Mouse (Mus musculus) MEL (cell line): ENCODE results near the gene Rph3al. TPM values are rescaled to one million over a fixed set of nuclear protein-coding genes. Genes with fewer than 3 reads are reported as not detected.
A peak's percentile ranks its signal among the peaks of the same experiment; 100 is the strongest.

Experiments
- DNase-seq: peaks from one replicate; pipeline ENCODE4 v3.0.0; 2011; ENCODE audit warnings: low read depth, low spot score
- H3K27ac ChIP-seq: 2 replicates; pipeline ENCODE4 v1.5.1; 2012; ENCODE audit warnings: low read depth, mild to moderate bottlenecking, control low read depth, low read length, moderate library complexity; ENCODE audit not compliant: control insufficient read depth
- H3K27me3 ChIP-seq, 2 experiments: fragments of 150-350 bp in 1 of 2; sonication (generic) in 1 of 2; 2 replicates each; pipeline ENCODE4 v1.6.1; 2012; ENCODE audit warnings: low read length in 2 of 2, mild to moderate bottlenecking in 2 of 2, improper control_type of control experiment in 1 of 2, moderate library complexity in 1 of 2; ENCODE audit not compliant: insufficient read depth in 2 of 2, control insufficient read depth in 1 of 2
- H3K36me3 ChIP-seq, 2 experiments: 2 replicates each; pipeline ENCODE4 v1.6.1; 2012 to 2014; ENCODE audit warnings: low read length in 2 of 2, improper control_type of control experiment in 1 of 2, inconsistent platforms in 1 of 2, mild to moderate bottlenecking in 1 of 2; ENCODE audit not compliant: insufficient read depth in 2 of 2, control insufficient read depth in 1 of 2
- H3K4me1 ChIP-seq, 2 experiments: fragments of 150-350 bp in 1 of 2; sonication (generic) in 1 of 2; 2 replicates each; pipeline ENCODE4 v1.6.1; 2012; ENCODE audit warnings: low read length in 2 of 2, improper control_type of control experiment in 1 of 2, mild to moderate bottlenecking in 1 of 2; ENCODE audit not compliant: insufficient read depth in 2 of 2, control insufficient read depth in 1 of 2
- H3K4me3 ChIP-seq, 2 experiments: fragments of 150-350 bp in 1 of 2; sonication (generic) in 1 of 2; 2 replicates each; pipeline ENCODE4 v1.5.1; 2012; ENCODE audit warnings: low read depth in 2 of 2, low read length in 2 of 2, mild to moderate bottlenecking in 2 of 2, moderate library complexity in 2 of 2, control low read depth in 1 of 2, improper control_type of control experiment in 1 of 2; ENCODE audit not compliant: control insufficient read depth in 1 of 2, insufficient read depth in 1 of 2
- H3K79me2 ChIP-seq: 2 replicates; pipeline ENCODE4 v1.6.1; 2012; ENCODE audit warnings: mild to moderate bottlenecking, low read length, moderate library complexity; ENCODE audit not compliant: control insufficient read depth, poor library complexity, insufficient read depth
- H3K9ac ChIP-seq: 2 replicates; pipeline ENCODE4 v1.6.1; 2012; ENCODE audit warnings: low read depth, mild to moderate bottlenecking, control low read depth, low read length, moderate library complexity; ENCODE audit not compliant: control insufficient read depth, poor library complexity, severe bottlenecking
- H3K9me3 ChIP-seq: fragments of 150-350 bp; sonication (generic); replicated peaks from 2 replicates; pipeline ENCODE4 v1.6.1; 2012; ENCODE audit warnings: mild to moderate bottlenecking, low read length, improper control_type of control experiment, moderate library complexity; ENCODE audit not compliant: insufficient read depth
- BHLHE40 ChIP-seq: IDR thresholded peaks from 2 replicates; pipeline ENCODE4 v1.6.1; 2012; ENCODE audit warnings: low read depth, mild to moderate bottlenecking, inconsistent platforms, low read length, improper control_type of control experiment, borderline replicate concordance
- CTCF ChIP-seq, 3 experiments: IDR thresholded peaks in 2 of 3; conservative IDR thresholded peaks in 1 of 3; 2 replicates each; pipeline ENCODE4 v1.5.1; 2011 to 2012; ENCODE audit warnings: low read length in 3 of 3, low read depth in 2 of 3, mild to moderate bottlenecking in 2 of 3, improper control_type of control experiment in 1 of 3, inconsistent platforms in 1 of 3, mixed read lengths in 1 of 3, moderate library complexity in 1 of 3; ENCODE audit not compliant: control insufficient read depth in 1 of 3, insufficient read depth in 1 of 3, poor library complexity in 1 of 3, severe bottlenecking in 1 of 3
- E2F4 ChIP-seq: IDR thresholded peaks from 2 replicates; pipeline ENCODE4 v1.6.1; 2011; ENCODE audit warnings: low read depth, low read length, improper control_type of control experiment, borderline replicate concordance
- ELF1 ChIP-seq: IDR thresholded peaks from 2 replicates; pipeline ENCODE4 v1.6.1; 2014; ENCODE audit warnings: low read depth, mild to moderate bottlenecking, inconsistent platforms, low read length, improper control_type of control experiment, moderate library complexity
- EP300 ChIP-seq, 2 experiments: IDR thresholded peaks; 2 replicates each; pipeline ENCODE4 v1.6.1; 2011; ENCODE audit warnings: improper control_type of control experiment in 2 of 2, low read length in 2 of 2, low read depth in 1 of 2, mild to moderate bottlenecking in 1 of 2
- GABPA ChIP-seq: IDR thresholded peaks from 2 replicates; pipeline ENCODE4 v1.6.1; 2012; ENCODE audit warnings: low read depth, mild to moderate bottlenecking, inconsistent platforms, low read length, improper control_type of control experiment, moderate library complexity
- GATA1 ChIP-seq: IDR thresholded peaks from 2 replicates; pipeline ENCODE4 v1.6.1; 2011; ENCODE audit warnings: low read depth, low read length, improper control_type of control experiment
- HCFC1 ChIP-seq: IDR thresholded peaks from 2 replicates; pipeline ENCODE4 v1.6.1; 2012; ENCODE audit warnings: low read depth, mild to moderate bottlenecking, inconsistent platforms, low read length, improper control_type of control experiment, moderate library complexity
- JUND ChIP-seq: IDR thresholded peaks from 2 replicates; pipeline ENCODE4 v1.6.1; 2011; ENCODE audit warnings: low read depth, mild to moderate bottlenecking, improper control_type of control experiment, low read length
- MAFK ChIP-seq: IDR thresholded peaks from 2 replicates; pipeline ENCODE4 v1.6.1; 2011; ENCODE audit warnings: low read depth, mild to moderate bottlenecking, low read length, improper control_type of control experiment, borderline replicate concordance
- MAZ ChIP-seq: IDR thresholded peaks from 2 replicates; pipeline ENCODE4 v1.6.1; 2012; ENCODE audit warnings: low read depth, mild to moderate bottlenecking, inconsistent platforms, low read length, improper control_type of control experiment
- MEF2A ChIP-seq: IDR thresholded peaks from 2 replicates; pipeline ENCODE4 v1.6.1; 2014; ENCODE audit warnings: low read depth, mild to moderate bottlenecking, inconsistent platforms, low read length, improper control_type of control experiment; ENCODE audit not compliant: poor library complexity, insufficient replicate concordance, severe bottlenecking; ENCODE audit errors: extremely low read depth
- MXI1 ChIP-seq: IDR thresholded peaks from 2 replicates; pipeline ENCODE4 v1.6.1; 2011; ENCODE audit warnings: mild to moderate bottlenecking, low read depth, low read length, improper control_type of control experiment
- MYB ChIP-seq: IDR thresholded peaks from 2 replicates; pipeline ENCODE4 v1.6.1; 2011; ENCODE audit warnings: mild to moderate bottlenecking, low read depth, low read length, improper control_type of control experiment
- NELFE ChIP-seq: IDR thresholded peaks from 2 replicates; pipeline ENCODE4 v1.6.1; 2011; ENCODE audit warnings: low read depth, low read length, improper control_type of control experiment
- NRF1 ChIP-seq: IDR thresholded peaks from 2 replicates; pipeline ENCODE4 v1.6.1; 2014; ENCODE audit warnings: low read depth, mild to moderate bottlenecking, inconsistent platforms, low read length, improper control_type of control experiment, moderate library complexity; ENCODE audit not compliant: poor library complexity, insufficient read depth, severe bottlenecking
- POLR2AphosphoS2 ChIP-seq: IDR thresholded peaks from 2 replicates; pipeline ENCODE4 v1.6.1; 2011; ENCODE audit warnings: low read length, improper control_type of control experiment
- POLR2AphosphoS5 ChIP-seq: IDR thresholded peaks from 2 replicates; pipeline ENCODE4 v1.6.1; 2012; ENCODE audit warnings: low read depth, borderline replicate concordance, mild to moderate bottlenecking, inconsistent platforms, low read length, moderate library complexity, mixed read lengths
- RAD21 ChIP-seq: IDR thresholded peaks from 2 replicates; pipeline ENCODE4 v1.6.1; 2011; ENCODE audit warnings: mild to moderate bottlenecking, low read depth, low read length, improper control_type of control experiment
- SIN3A ChIP-seq: IDR thresholded peaks from 2 replicates; pipeline ENCODE4 v1.6.1; 2012; ENCODE audit warnings: low read length, improper control_type of control experiment, inconsistent platforms
- SMC3 ChIP-seq: IDR thresholded peaks from 2 replicates; pipeline ENCODE4 v1.6.1; 2011; ENCODE audit warnings: low read depth, low read length, improper control_type of control experiment
- TBP ChIP-seq: IDR thresholded peaks from 2 replicates; pipeline ENCODE4 v1.8.0; 2011; ENCODE audit warnings: low read depth, low read length, improper control_type of control experiment
- TCF12 ChIP-seq: IDR thresholded peaks from 2 replicates; pipeline ENCODE4 v1.6.1; 2014; ENCODE audit warnings: low read depth, mild to moderate bottlenecking, inconsistent platforms, low read length, improper control_type of control experiment, moderate library complexity
- UBTF ChIP-seq: IDR thresholded peaks from 2 replicates; pipeline ENCODE4 v1.6.1; 2012; ENCODE audit warnings: low read depth, mild to moderate bottlenecking, inconsistent platforms, low read length, improper control_type of control experiment, moderate library complexity, borderline replicate concordance; ENCODE audit not compliant: insufficient read depth
- USF2 ChIP-seq, 2 experiments: IDR thresholded peaks; 2 replicates each; pipeline ENCODE4 v1.6.1; 2011 to 2012; ENCODE audit warnings: improper control_type of control experiment in 2 of 2, low read length in 2 of 2, borderline replicate concordance in 1 of 2, inconsistent platforms in 1 of 2, low read depth in 1 of 2, mild to moderate bottlenecking in 1 of 2; ENCODE audit not compliant: insufficient read depth in 1 of 2
- ZC3H11A ChIP-seq: IDR thresholded peaks from 2 replicates; pipeline ENCODE4 v1.6.1; 2012; ENCODE audit warnings: low read depth, mild to moderate bottlenecking, inconsistent platforms, low read length, improper control_type of control experiment
- ZMIZ1 ChIP-seq: IDR thresholded peaks from 2 replicates; pipeline ENCODE4 v1.6.1; 2012; ENCODE audit warnings: low read depth, mild to moderate bottlenecking, inconsistent platforms, low read length, improper control_type of control experiment, moderate library complexity
- ZNF384 ChIP-seq: IDR thresholded peaks from 2 replicates; pipeline ENCODE4 v1.6.1; 2012; ENCODE audit warnings: low read depth, mild to moderate bottlenecking, inconsistent platforms, low read length, improper control_type of control experiment
- polyA plus RNA-seq, 2 experiments: library from polyadenylated mRNA; stranded (reverse) in 1 of 2; unstranded in 1 of 2; fragments of >175 nt in 1 of 2; fragments of >200 nt in 1 of 2; gene quantifications; 2 replicates each; pipeline versions ENCODE4 v1.2.1 to v1.2.4; 2012; ENCODE audit warnings: low replicate concordance in 2 of 2, low read depth in 1 of 2; ENCODE audit not compliant: insufficient read length in 2 of 2, insufficient read depth in 1 of 2, missing spikeins in 1 of 2
- total RNA-seq: library from RNA; depleted of rRNA; stranded (reverse); fragments of 300-350 nt; gene quantifications from 2 replicates; pipeline ENCODE4 v1.2.3, GENCODE M21; 2012

Rph3al gene
- total and polyA plus RNA-seq, 3 experiments: 9.4 to 23.0 TPM; not detected in 1

GRCm38 (mm10) chr11:75951895-75952294 is 13.7 kb upstream of the Rph3al start:
- H3K79me2 ChIP-seq: no peaks in the 10 kb centered on the region

GRCm38 (mm10) chr11:75950459-75950858 is 12.2 kb upstream of the Rph3al start:
- no peak overlapping the region for H3K4me3 ChIP-seq
- H3K27ac ChIP-seq: no peak overlapping the region
- no peak overlapping the region for H3K9ac ChIP-seq
- no peaks in the 10 kb centered on the region for H3K36me3 ChIP-seq
- no peaks in the 10 kb centered on the region for H3K9me3 ChIP-seq
- H3K4me1 ChIP-seq: no peaks in the 10 kb centered on the region; a peak in 1 of 4 replicates
- H3K27me3 ChIP-seq: no peaks in the 10 kb centered on the region
- H3K79me2 ChIP-seq: no peaks in the 10 kb centered on the region
- DNase-seq: no peak
- TF ChIP-seq ZC3H11A (no peak), MEF2A (no peak), RAD21 (no peak), JUND (no peak), POLR2AphosphoS5 (no peak), TCF12 (no peak), NRF1 (no peak), ZMIZ1 (no peak), BHLHE40 (peak; percentile 65; the same call in 1 of the 2 replicates), GATA1 (0 out of 2 replicates have a peak, but pooled peaks have one; percentile 26), MXI1 (no peak), SIN3A (no peak), MAZ (no peak), ZNF384 (no peak), TBP (no peak), E2F4 (no peak), ELF1 (no peak), EP300 (IDR thresholded peaks at IDR 0.05; ENCODE audit: low read depth in 1 of 2, low read length in 2 of 2) (peak; percentile 19 to 52; a peak in 2 of 4 replicates), USF2 (IDR thresholded peaks at IDR 0.05; ENCODE audit: borderline replicate concordance in 1 of 2, insufficient read depth in 1 of 2, low read depth in 1 of 2, low read length in 2 of 2) (no peak), GABPA (no peak), POLR2AphosphoS2 (no peak), CTCF (IDR thresholded peaks at IDR 0.05 in 2 of 3, conservative IDR thresholded peaks at IDR 0.05 in 1 of 3; ENCODE audit: control insufficient read depth in 1 of 3, insufficient read depth in 1 of 3, low read depth in 2 of 3, low read length in 3 of 3, poor library complexity in 1 of 3, severe bottlenecking in 1 of 3) (no peak), NELFE (no peak), SMC3 (no peak), HCFC1 (no peak), UBTF (no peak), MYB (no peak)

More at GRCm38 (mm10) chr11:75951895-75952294, 13.7 kb upstream of the Rph3al start:
- Histone ChIP-seq H3K27me3 (no peaks in the 10 kb centered on the region), H3K36me3 (no peaks in the 10 kb centered on the region), H3K9ac (no peak overlapping the region), H3K27ac (no peak overlapping the region), H3K4me3 (no peak overlapping the region), H3K9me3 (no peaks in the 10 kb centered on the region), H3K4me1 (no peaks in the 10 kb centered on the region)
- TF ChIP-seq UBTF: no peak
- 0 out of 2 replicates have a peak, but pooled peaks have one; percentile 32 for TF ChIP-seq MAFK
- DNase-seq: peak; percentile 55
